Mouse (Mus musculus) midbrain, embryonic 13.5 days (tissue): ENCODE measurements around the gene Arntl. TPM values are rescaled to one million over a fixed set of nuclear protein-coding genes. Genes with fewer than 3 reads are reported as not detected.
"Not testable (repeated sequence)": the region's sequence is repeated elsewhere in the genome, so short reads cannot be mapped to it uniquely, and the experiment has no call there.

Source experiments
- ATAC-seq: fragments of 200-750 bp; cut with Nextera tagmentation; 2 replicates; pipeline ENCODE4 v1.8.0; 2017; ENCODE audit warnings: mild to moderate bottlenecking, moderate TSS enrichment, moderate library complexity
- H3K27ac ChIP-seq: fragments of 300-500 bp; sonication (generic); 2 replicates; pipeline ENCODE4 v1.5.1; 2015; ENCODE audit warnings: inconsistent platforms, mild to moderate bottlenecking, moderate library complexity
- H3K27me3 ChIP-seq: fragments of 300-500 bp; sonication (generic); 2 replicates; pipeline ENCODE4 v1.6.1; 2015; ENCODE audit warnings: mild to moderate bottlenecking, inconsistent platforms
- H3K36me3 ChIP-seq: fragments of 300-500 bp; sonication (generic); 2 replicates; pipeline ENCODE4 v1.6.1; 2015; ENCODE audit warnings: mild to moderate bottlenecking, inconsistent platforms
- H3K4me1 ChIP-seq: fragments of 300-500 bp; sonication (generic); replicated peaks from 2 replicates; pipeline ENCODE4 v1.6.1; 2015; ENCODE audit warnings: inconsistent platforms
- H3K4me2 ChIP-seq: fragments of 300-500 bp; sonication (generic); replicated peaks from 2 replicates; pipeline ENCODE4 v1.6.1; 2015; ENCODE audit warnings: moderate library complexity, mild to moderate bottlenecking, inconsistent platforms
- H3K4me3 ChIP-seq: fragments of 300-500 bp; sonication (generic); replicated peaks from 2 replicates; pipeline ENCODE4 v1.5.1; 2015; ENCODE audit warnings: mild to moderate bottlenecking, inconsistent platforms
- H3K9ac ChIP-seq: fragments of 300-500 bp; sonication (generic); replicated peaks from 2 replicates; pipeline ENCODE4 v1.6.1; 2015; ENCODE audit warnings: mild to moderate bottlenecking, inconsistent platforms
- H3K9me3 ChIP-seq: fragments of 300-500 bp; sonication (generic); 2 replicates; pipeline ENCODE4 v1.6.1; 2016; ENCODE audit warnings: mild to moderate bottlenecking, inconsistent platforms
- WGBS: fragments of 180-500 bp; shearing (Covaris S2); methylation state at CpG from one replicate; pipeline ENCODE4 v1.1.7; 2015; 5-methylcytosine and 5-hydroxymethylcytosine counted together
- polyA plus RNA-seq: library from polyadenylated mRNA; unstranded; fragments of >200 nt; fragmentation: Nextera tagmentation; extraction: Ambion mirVana; gene quantifications from 2 replicates; pipeline ENCODE4 v1.2.1, GENCODE M21; 2015

Gene Arntl
- polyA plus RNA-seq, 1 experiment from 2014 or later: 9.4 TPM

- ATAC-seq: peak; percentile 78
- no peak overlapping the region for H3K27ac ChIP-seq
- WGBS: 50% methylated on average over 21 of the region's 21 CpGs
Observed at GRCm38 (mm10) chr7:113260321-113261167, 53.3 kb downstream of the Arntl start.

GRCm38 (mm10) chr7:113261690-113262089 lies 54.4 kb downstream of the Arntl start:
- no peaks in the 10 kb centered on the region for H3K9me3 ChIP-seq
- ATAC-seq: no peak
- WGBS: 85% methylated on average over 3 of the region's 3 CpGs

More at GRCm38 (mm10) chr7:113260321-113261167, 53.3 kb downstream of the Arntl start:
- Histone ChIP-seq H3K9me3 (no peaks in the 10 kb centered on the region), H3K27me3 (0 out of 2 replicates have a peak, but pooled peaks cover 3% of the 10 kb centered on the region), H3K4me3 (no peak overlapping the region), H3K4me2 (no peak overlapping the region), H3K9ac (no peak overlapping the region), H3K4me1 (peaks cover 11% of the 10 kb centered on the region), H3K36me3 (no peaks in the 10 kb centered on the region)

GRCm38 (mm10) chr7:113262510-113263467 lies 55.5 kb downstream of the Arntl start:
- H3K27ac ChIP-seq, ATAC-seq, H3K4me3 ChIP-seq, H3K9me3 ChIP-seq, H3K36me3 ChIP-seq, H3K9ac ChIP-seq, H3K27me3 ChIP-seq, H3K4me2 ChIP-seq: not testable (repeated sequence)
- peaks cover 11% of the 10 kb centered on the region for H3K4me1 ChIP-seq
- WGBS: 47% methylated on average over 14 of the region's 14 CpGs

More at GRCm38 (mm10) chr7:113261690-113262089, 54.4 kb downstream of the Arntl start:
- H3K4me1 ChIP-seq: peaks cover 11% of the 10 kb centered on the region
- no peak overlapping the region for H3K4me2 ChIP-seq
- no peak overlapping the region for H3K9ac ChIP-seq
- no peaks in the 10 kb centered on the region for H3K36me3 ChIP-seq
- H3K27me3 ChIP-seq: 0 out of 2 replicates have a peak, but pooled peaks cover 3% of the 10 kb centered on the region
- no peak overlapping the region for H3K27ac ChIP-seq
- no peak overlapping the region for H3K4me3 ChIP-seq

GRCm38 (mm10) chr7:113263990-113264389 lies 56.7 kb downstream of the Arntl start:
- no peak for ATAC-seq
- Histone ChIP-seq H3K4me1 (peaks cover 11% of the 10 kb centered on the region), H3K9ac (no peak overlapping the region), H3K4me2 (no peak overlapping the region), H3K36me3 (no peaks in the 10 kb centered on the region), H3K27me3 (0 out of 2 replicates have a peak, but pooled peaks cover 3% of the 10 kb centered on the region), H3K27ac (no peak overlapping the region), H3K4me3 (no peak overlapping the region), H3K9me3 (no peaks in the 10 kb centered on the region)
- WGBS: 77% methylated on average over 1 of the region's 1 CpGs

GRCm38 (mm10) chr7:113268287-113268686 lies 61.0 kb downstream of the Arntl start:
- no peak overlapping the region for H3K27ac ChIP-seq
- H3K27me3 ChIP-seq: no peaks in the 10 kb centered on the region
- H3K36me3 ChIP-seq: no peaks in the 10 kb centered on the region
- WGBS: 79% methylated on average over 9 of the region's 9 CpGs
- no peaks in the 10 kb centered on the region for H3K9me3 ChIP-seq
- H3K9ac ChIP-seq: no peak overlapping the region
- H3K4me1 ChIP-seq: no peaks in the 10 kb centered on the region
- ATAC-seq: no peak
- H3K4me2 ChIP-seq: no peak overlapping the region
- no peak overlapping the region for H3K4me3 ChIP-seq

GRCm38 (mm10) chr7:113269081-113269480 lies 61.8 kb downstream of the Arntl start:
- no peaks in the 10 kb centered on the region for H3K9me3 ChIP-seq
- H3K4me1 ChIP-seq: no peaks in the 10 kb centered on the region
- no peaks in the 10 kb centered on the region for H3K36me3 ChIP-seq
- no peak for ATAC-seq
- H3K27me3 ChIP-seq: no peaks in the 10 kb centered on the region
- H3K4me2 ChIP-seq: no peak overlapping the region
- H3K27ac ChIP-seq: no peak overlapping the region
- no peak overlapping the region for H3K9ac ChIP-seq
- no peak overlapping the region for H3K4me3 ChIP-seq

- no peak overlapping the region for H3K4me3 ChIP-seq
- no peak overlapping the region for H3K27ac ChIP-seq
- H3K36me3 ChIP-seq: no peaks in the 10 kb centered on the region
- no peak for ATAC-seq
- WGBS: 60% methylated on average over 3 of the region's 3 CpGs
- H3K27me3 ChIP-seq: no peaks in the 10 kb centered on the region
- no peaks in the 10 kb centered on the region for H3K9me3 ChIP-seq
- no peak overlapping the region for H3K4me2 ChIP-seq
- H3K4me1 ChIP-seq: no peaks in the 10 kb centered on the region
- H3K9ac ChIP-seq: no peak overlapping the region
Observed at GRCm38 (mm10) chr7:113269921-113270320, 62.7 kb downstream of the Arntl start.

GRCm38 (mm10) chr7:113270551-113270950 lies 63.3 kb downstream of the Arntl start:
- H3K27me3 ChIP-seq: no peaks in the 10 kb centered on the region
- no peaks in the 10 kb centered on the region for H3K9me3 ChIP-seq
- no peak overlapping the region for H3K27ac ChIP-seq
- 82% methylated on average over 10 of the region's 10 CpGs for WGBS
- H3K4me3 ChIP-seq: no peak overlapping the region
- ATAC-seq: no peak
- no peak overlapping the region for H3K9ac ChIP-seq
- H3K4me2 ChIP-seq: no peak overlapping the region
- no peaks in the 10 kb centered on the region for H3K4me1 ChIP-seq
- H3K36me3 ChIP-seq: no peaks in the 10 kb centered on the region

- 63% methylated on average over 2 of the region's 2 CpGs for WGBS
- H3K36me3 ChIP-seq: no peaks in the 10 kb centered on the region
- H3K27me3 ChIP-seq: no peaks in the 10 kb centered on the region
- H3K4me2 ChIP-seq: no peak overlapping the region
- H3K27ac ChIP-seq: no peak overlapping the region
- no peaks in the 10 kb centered on the region for H3K4me1 ChIP-seq
- ATAC-seq: no peak
- no peaks in the 10 kb centered on the region for H3K9me3 ChIP-seq
- no peak overlapping the region for H3K4me3 ChIP-seq
- no peak overlapping the region for H3K9ac ChIP-seq
Observed at GRCm38 (mm10) chr7:113270991-113271390, 63.7 kb downstream of the Arntl start.

GRCm38 (mm10) chr7:113272338-113272997 lies 65.2 kb downstream of the Arntl start:
- Histone ChIP-seq H3K36me3 (no peaks in the 10 kb centered on the region), H3K9me3 (no peaks in the 10 kb centered on the region), H3K27me3 (no peaks in the 10 kb centered on the region), H3K4me2 (no peak overlapping the region), H3K27ac (no peak overlapping the region), H3K9ac (no peak overlapping the region), H3K4me1 (no peaks in the 10 kb centered on the region), H3K4me3 (no peak overlapping the region)
- no peak for ATAC-seq
- WGBS: 85% methylated on average over 5 of the region's 6 CpGs

- H3K27ac ChIP-seq: no peak overlapping the region
- no peaks in the 10 kb centered on the region for H3K27me3 ChIP-seq
- H3K9me3 ChIP-seq: no peaks in the 10 kb centered on the region
- H3K4me3 ChIP-seq: no peak overlapping the region
- WGBS: 68% methylated on average over 2 of the region's 2 CpGs
- no peak overlapping the region for H3K9ac ChIP-seq
- no peak for ATAC-seq
- no peaks in the 10 kb centered on the region for H3K4me1 ChIP-seq
- H3K4me2 ChIP-seq: no peak overlapping the region
- H3K36me3 ChIP-seq: no peaks in the 10 kb centered on the region
Observed at GRCm38 (mm10) chr7:113277245-113277644, 70.0 kb downstream of the Arntl start.
